Mouse (Mus musculus) lung, adult 2 months (tissue): Measurements from ENCODE around the gene Arhgap30.

Experiments
- CTCF ChIP-seq: fragments of 200-500 bp; IDR thresholded peaks from 2 replicates; pipeline ENCODE4 v1.5.1; 2011; ENCODE audit warnings: mild to moderate bottlenecking, low read length, control low read depth; ENCODE audit not compliant: insufficient read depth
- POLR2A ChIP-seq: fragments of 200-500 bp; IDR thresholded peaks from 2 replicates; pipeline ENCODE4 v1.6.1; 2011; ENCODE audit warnings: low read depth, mild to moderate bottlenecking, control low read depth, low read length, borderline replicate concordance; ENCODE audit errors: extremely low read depth

DNA sequence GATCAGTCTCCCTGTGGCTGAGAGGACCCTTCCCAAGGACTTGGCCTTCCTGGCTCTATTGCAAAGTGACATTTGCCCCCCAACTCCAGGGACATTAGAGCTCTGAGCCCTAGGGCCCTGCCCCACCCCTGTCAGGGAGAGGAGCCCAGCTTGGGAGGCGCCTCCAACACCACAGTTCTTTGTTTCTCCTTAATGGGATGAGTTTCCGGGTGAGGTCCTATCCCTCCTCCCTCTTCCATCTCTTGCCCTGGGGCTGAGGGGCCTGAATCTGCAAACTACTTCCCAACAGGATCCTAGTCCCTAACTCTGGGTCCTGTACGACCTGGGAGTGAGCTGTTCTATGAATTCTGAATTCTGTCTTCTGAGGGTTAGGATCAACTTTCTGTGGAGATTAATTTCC is 15.9 kb upstream of the Arhgap30 start:
- TF ChIP-seq CTCF (no peak), POLR2A (no peak)
